Mouse (Mus musculus) forebrain, embryonic 10.5 days (tissue): ENCODE results near the gene Hoxb7. TPM values are rescaled to one million over a fixed set of nuclear protein-coding genes. Genes with fewer than 3 reads are reported as not detected.

ENCODE experiments used
- DNase-seq: peaks from one replicate; pipeline ENCODE4 v3.0.0-alpha.2; 2017; ENCODE audit warnings: low spot score; ENCODE audit errors: extremely low spot score
- H3K27ac ChIP-seq: fragments of 300-500 bp; sonication (generic); 2 replicates; pipeline ENCODE4 v1.5.1; 2016; ENCODE audit warnings: mild to moderate bottlenecking
- H3K27me3 ChIP-seq: fragments of 300-500 bp; sonication (generic); 2 replicates; pipeline ENCODE4 v1.6.1; 2016; ENCODE audit warnings: mild to moderate bottlenecking; ENCODE audit not compliant: poor library complexity, severe bottlenecking
- H3K36me3 ChIP-seq: fragments of 300-500 bp; sonication (generic); replicated peaks from 2 replicates; pipeline ENCODE4 v1.6.1; 2016; ENCODE audit warnings: mild to moderate bottlenecking, moderate library complexity
- H3K4me1 ChIP-seq: fragments of 300-500 bp; sonication (generic); 2 replicates; pipeline ENCODE4 v1.6.1; 2016
- H3K4me3 ChIP-seq: fragments of 300-500 bp; sonication (generic); 2 replicates; pipeline ENCODE4 v1.5.1; 2016; ENCODE audit warnings: mild to moderate bottlenecking, moderate library complexity
- H3K9me3 ChIP-seq: fragments of 300-500 bp; sonication (generic); 2 replicates; pipeline ENCODE4 v1.6.1; 2016; ENCODE audit warnings: mild to moderate bottlenecking, moderate library complexity
- WGBS: fragments of 180-500 bp; shearing (Covaris S2); methylation state at CpG from one replicate; pipeline ENCODE4 v1.1.7; 2016; 5-methylcytosine and 5-hydroxymethylcytosine counted together
- polyA plus RNA-seq: library from polyadenylated mRNA; unstranded; fragments of >200 nt; fragmentation: Nextera tagmentation; extraction: Ambion mirVana; gene quantifications from 2 replicates; pipeline ENCODE4 v1.2.1, GENCODE M21; 2016

Hoxb7 gene
- polyA plus RNA-seq, 1 experiment from 2014 or later, result not detected

- Histone ChIP-seq H3K27ac (no peak overlapping the region), H3K4me3 (peak overlapping the region; percentile 22; the same call in 1 of the 2 replicates), H3K27me3 (peaks cover 100% of the 10 kb centered on the region), H3K36me3 (no peaks in the 10 kb centered on the region), H3K4me1 (peaks cover 10% of the 10 kb centered on the region), H3K9me3 (no peaks in the 10 kb centered on the region)
- peak; percentile 72 for DNase-seq
- 2% methylated on average over 31 of the region's 31 CpGs for WGBS
These were observed 25.3 kb downstream of the Hoxb7 start for GRCm38 (mm10) chr11:96311520-96312417.

DNA sequence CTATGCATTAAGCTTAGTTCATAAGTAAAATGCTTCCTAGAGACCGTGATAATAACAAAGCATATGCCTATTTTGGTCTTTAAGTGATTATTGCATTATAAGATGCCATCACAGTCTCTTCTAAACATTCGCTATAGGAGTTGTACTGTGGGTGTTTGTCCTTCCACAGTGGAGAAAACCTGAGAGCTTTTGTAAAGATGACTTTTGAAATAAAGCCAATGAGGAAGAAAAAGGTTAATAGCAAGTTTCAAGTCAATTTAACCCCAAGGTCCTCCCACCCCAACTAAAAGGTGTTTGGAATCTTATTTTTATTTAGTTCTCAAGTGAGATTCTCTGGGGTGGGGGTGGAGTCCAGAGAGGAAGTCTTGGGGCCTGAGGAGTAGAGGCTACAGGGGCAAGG lies 26.7 kb downstream of the Hoxb7 start:
- no peak for DNase-seq
- 16% methylated on average over 2 of the region's 2 CpGs for WGBS
- H3K27ac ChIP-seq, result no peak overlapping the region

GRCm38 (mm10) chr11:96313806-96314428 lies 27.5 kb downstream of the Hoxb7 start:
- no peak overlapping the region for H3K4me3 ChIP-seq
- peaks cover 21% of the 10 kb centered on the region for H3K4me1 ChIP-seq
- H3K9me3 ChIP-seq, result no peaks in the 10 kb centered on the region
- 3% methylated on average over 12 of the region's 12 CpGs for WGBS
- H3K36me3 ChIP-seq, result no peaks in the 10 kb centered on the region
- no peak overlapping the region for H3K27ac ChIP-seq
- DNase-seq, result no peak
- peaks cover 100% of the 10 kb centered on the region for H3K27me3 ChIP-seq

More for the DNA sequence above, 26.7 kb downstream of the Hoxb7 start:
- no peaks in the 10 kb centered on the region for H3K36me3 ChIP-seq
- no peak overlapping the region for H3K4me3 ChIP-seq
- peaks cover 13% of the 10 kb centered on the region for H3K4me1 ChIP-seq
- no peaks in the 10 kb centered on the region for H3K9me3 ChIP-seq
- H3K27me3 ChIP-seq, result peaks cover 100% of the 10 kb centered on the region

DNA sequence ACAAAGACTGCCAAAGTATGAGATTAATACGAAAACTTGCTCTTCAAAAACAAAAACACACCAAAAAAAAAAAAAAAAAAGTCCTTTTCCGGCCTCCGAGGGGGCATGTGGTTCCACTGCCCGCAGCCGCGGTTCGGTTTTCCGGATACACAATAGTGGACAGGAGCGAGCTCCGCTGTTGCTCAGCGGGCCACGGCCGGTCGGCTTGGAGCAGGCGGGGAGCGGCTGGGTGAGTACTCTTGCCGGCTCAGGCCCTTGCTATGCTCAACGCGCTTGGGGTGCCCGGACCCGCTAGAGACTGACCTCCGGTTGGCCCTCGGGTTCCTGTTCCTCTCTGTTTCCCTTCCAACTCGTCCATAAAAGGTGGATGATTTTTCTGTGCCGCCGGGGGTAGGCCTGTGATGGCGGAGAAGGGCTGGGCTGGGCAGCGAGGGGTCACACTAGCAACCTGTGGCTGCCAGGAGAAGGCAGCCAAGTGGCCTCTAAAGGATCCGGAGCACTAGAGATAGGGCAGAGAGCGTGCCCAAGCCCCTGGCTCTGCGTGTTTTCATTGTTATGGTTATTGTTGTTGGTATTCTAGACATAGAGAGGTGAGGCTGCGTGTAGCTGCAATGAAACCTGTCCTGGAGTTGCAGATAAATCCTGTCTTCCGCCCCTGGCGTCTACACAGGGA lies 28.4 kb downstream of the Hoxb7 start:
- Histone ChIP-seq H3K4me3 (no peak overlapping the region), H3K27me3 (peaks cover 100% of the 10 kb centered on the region), H3K9me3 (no peaks in the 10 kb centered on the region), H3K27ac (no peak overlapping the region), H3K36me3 (no peaks in the 10 kb centered on the region), H3K4me1 (peaks cover 26% of the 10 kb centered on the region)
- WGBS, result under 1% methylated on average over 34 of the region's 34 CpGs
- no peak for DNase-seq

- H3K36me3 ChIP-seq, result no peaks in the 10 kb centered on the region
- 5% methylated on average over 5 of the region's 5 CpGs for WGBS
- peaks cover 30% of the 10 kb centered on the region for H3K4me1 ChIP-seq
- no peak for DNase-seq
- no peaks in the 10 kb centered on the region for H3K9me3 ChIP-seq
- no peak overlapping the region for H3K27ac ChIP-seq
- peaks cover 100% of the 10 kb centered on the region for H3K27me3 ChIP-seq
- H3K4me3 ChIP-seq, result no peak overlapping the region
These were observed 28.9 kb downstream of the Hoxb7 start for GRCm38 (mm10) chr11:96315344-96315681.

GRCm38 (mm10) chr11:96316696-96317607 lies 30.5 kb downstream of the Hoxb7 start:
- Histone ChIP-seq H3K36me3 (no peaks in the 10 kb centered on the region), H3K4me3 (no peak overlapping the region), H3K27me3 (peaks cover 100% of the 10 kb centered on the region), H3K4me1 (peaks cover 24% of the 10 kb centered on the region), H3K9me3 (no peaks in the 10 kb centered on the region), H3K27ac (no peak overlapping the region)
- WGBS, result 4% methylated on average over 18 of the region's 18 CpGs
- DNase-seq, result no peak

- Histone ChIP-seq H3K36me3 (no peaks in the 10 kb centered on the region), H3K27me3 (peaks cover 100% of the 10 kb centered on the region), H3K27ac (no peak within 1 kb of the TSS), H3K4me1 (peaks cover 20% of the 10 kb centered on the region), H3K4me3 (peak within 1 kb of the TSS; percentile 48), H3K9me3 (no peaks in the 10 kb centered on the region)
- no peak for DNase-seq
- 2% methylated on average over 28 of the region's 28 CpGs for WGBS
These were observed 31.4 kb downstream of the Hoxb7 start, which contains the start of gene Hoxb4 for GRCm38 (mm10) chr11:96317608-96318367. Hoxb4 (plus strand) TSS chr11:96318267.

DNA sequence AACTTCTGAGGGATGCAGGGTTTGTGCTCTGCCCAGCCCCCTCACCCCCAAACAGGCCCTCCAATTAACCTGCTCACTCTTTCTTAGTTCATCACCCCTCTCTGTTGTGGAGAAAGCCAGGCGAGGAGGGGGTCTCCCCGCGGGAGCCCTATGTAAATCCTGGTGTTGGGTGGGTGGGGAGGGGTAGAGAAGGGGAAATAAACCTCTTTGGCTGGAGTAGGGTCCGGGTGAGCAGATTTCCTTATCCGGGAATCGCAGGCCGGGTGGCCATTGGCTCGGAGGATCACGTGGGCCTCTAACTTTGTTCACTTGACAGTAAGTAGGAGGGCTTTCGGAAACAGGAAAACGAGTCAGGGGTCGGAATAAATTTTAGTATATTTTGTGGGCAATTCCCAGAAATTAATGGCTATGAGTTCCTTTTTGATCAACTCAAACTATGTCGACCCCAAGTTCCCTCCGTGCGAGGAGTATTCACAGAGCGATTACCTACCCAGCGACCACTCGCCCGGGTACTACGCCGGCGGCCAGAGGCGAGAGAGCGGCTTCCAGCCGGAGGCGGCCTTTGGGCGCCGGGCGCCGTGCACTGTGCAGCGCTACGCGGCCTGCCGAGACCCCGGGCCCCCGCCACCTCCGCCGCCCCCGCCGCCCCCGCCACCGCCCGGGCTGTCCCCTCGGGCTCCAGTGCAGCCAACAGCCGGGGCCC lies 32.1 kb downstream of the Hoxb7 start:
- WGBS, result under 1% methylated on average over 41 of the region's 45 CpGs
- H3K27me3 ChIP-seq, result peaks cover 100% of the 10 kb centered on the region
- peaks cover 20% of the 10 kb centered on the region for H3K4me1 ChIP-seq
- no peaks in the 10 kb centered on the region for H3K36me3 ChIP-seq
- no peaks in the 10 kb centered on the region for H3K9me3 ChIP-seq
- H3K27ac ChIP-seq, result no peak overlapping the region
- peak overlapping the region; percentile 48 for H3K4me3 ChIP-seq
- peak; percentile 76 for DNase-seq

- Histone ChIP-seq H3K27me3 (peaks cover 100% of the 10 kb centered on the region), H3K27ac (no peak overlapping the region), H3K4me3 (peak overlapping the region; percentile 48), H3K9me3 (no peaks in the 10 kb centered on the region), H3K36me3 (no peaks in the 10 kb centered on the region), H3K4me1 (peaks cover 20% of the 10 kb centered on the region)
- under 1% methylated on average over 34 of the region's 34 CpGs for WGBS
- no peak for DNase-seq
These were observed 32.9 kb downstream of the Hoxb7 start for GRCm38 (mm10) chr11:96319071-96319902.

- Histone ChIP-seq H3K4me3 (no peak overlapping the region), H3K9me3 (no peaks in the 10 kb centered on the region), H3K27ac (no peak overlapping the region), H3K27me3 (peaks cover 100% of the 10 kb centered on the region), H3K4me1 (peaks cover 20% of the 10 kb centered on the region), H3K36me3 (no peaks in the 10 kb centered on the region)
- WGBS, result under 1% methylated on average over 29 of the region's 29 CpGs
- DNase-seq, result no peak
These were observed 33.5 kb downstream of the Hoxb7 start for GRCm38 (mm10) chr11:96319910-96320309.
